Mouse (Mus musculus) right cerebral cortex, postnatal 14 days (tissue): ENCODE data around the gene Olfr1170.

Experiments
- DNase-seq: peaks from one replicate; pipeline ENCODE4 v3.0.0; 2022

Olfr1170 gene

DNA sequence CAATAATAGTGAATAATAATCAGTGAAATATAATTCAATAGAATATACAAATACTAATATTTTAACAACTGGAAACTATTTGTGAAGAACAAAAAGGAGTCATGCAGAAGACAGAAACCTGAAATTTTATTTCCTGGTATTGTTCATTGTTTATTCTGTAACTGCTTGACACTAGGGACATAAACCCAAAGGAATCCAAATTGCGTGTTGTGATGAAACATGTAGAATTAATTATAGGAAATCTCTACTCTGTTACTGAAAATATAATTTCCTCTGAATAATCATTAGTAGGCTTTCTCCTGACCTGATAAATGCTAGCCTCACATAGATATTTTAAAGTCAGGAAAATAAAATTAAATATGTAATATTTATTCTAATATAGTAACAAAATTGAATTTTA is at the start of gene Olfr1170:
Gene Olfr1170, minus strand, starts transcription at position 101 of the 400 bp plus-strand sequence.
- DNase-seq, result no peak

DNA sequence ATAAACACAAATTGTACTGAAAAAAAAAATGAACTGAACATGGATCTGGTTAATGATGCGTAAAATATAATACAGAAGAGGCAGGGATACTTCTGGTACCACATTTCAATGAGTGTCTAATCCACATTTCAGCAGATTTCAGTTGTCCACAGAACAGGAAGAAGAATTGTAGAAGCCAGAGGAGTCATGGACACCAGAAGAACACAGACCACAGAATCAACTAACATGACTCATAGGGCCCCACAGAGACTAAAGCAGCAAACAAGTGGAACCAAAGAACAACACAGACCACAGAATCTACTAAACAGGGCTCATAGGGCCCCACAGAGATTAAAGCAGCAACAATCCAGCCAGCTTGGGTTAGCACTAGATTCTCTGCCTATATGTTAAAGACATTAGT is 7.3 kb downstream of the Olfr1170 start:
- DNase-seq, result no peak

- no peak for DNase-seq
Measured at GRCm38 (mm10) chr2:88181580-88181979, 46.6 kb downstream of the Olfr1170 start, which contains the start of gene Olfr1168. Olfr1168 (plus strand) TSS chr2:88181880.
